Mouse (Mus musculus) spleen, embryonic (tissue): ENCODE measurements around the gene Cpne1.

ENCODE experiments used
- CTCF ChIA-PET: fragments of 350-600 bp; sonication (Branson Sonifier 250); formaldehyde crosslinking; loops from one replicate; lab custom pipeline; 2022; lab: Charles Lee

The Cpne1 gene

GRCm38 (mm10) chr2:156080391-156080790 lies 31.4 kb downstream of the Cpne1 start:
- CTCF ChIA-PET = no interaction called here

DNA sequence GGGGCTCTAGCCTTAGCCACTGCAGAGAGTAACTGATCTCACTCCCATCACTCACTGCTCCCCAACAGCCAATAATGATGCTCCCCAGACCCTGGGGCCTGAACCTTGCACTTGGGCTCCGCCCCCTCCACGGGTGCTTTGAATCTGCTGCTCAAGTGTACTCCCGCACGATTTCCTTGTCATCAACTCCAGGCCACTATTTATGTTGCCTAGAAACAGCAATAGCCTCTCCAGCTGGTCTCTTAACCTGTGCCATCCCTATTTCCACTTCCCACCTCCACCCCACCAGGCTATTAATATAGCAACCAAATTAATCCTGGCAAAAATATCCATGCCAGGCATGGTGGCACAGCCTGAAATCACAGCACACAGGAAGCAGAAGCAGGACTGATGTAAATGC lies 32.1 kb downstream of the Cpne1 start:
- CTCF ChIA-PET = no interaction called here

GRCm38 (mm10) chr2:156079183-156079560 lies 32.6 kb downstream of the Cpne1 start:
- CTCF ChIA-PET = no interaction called here

DNA sequence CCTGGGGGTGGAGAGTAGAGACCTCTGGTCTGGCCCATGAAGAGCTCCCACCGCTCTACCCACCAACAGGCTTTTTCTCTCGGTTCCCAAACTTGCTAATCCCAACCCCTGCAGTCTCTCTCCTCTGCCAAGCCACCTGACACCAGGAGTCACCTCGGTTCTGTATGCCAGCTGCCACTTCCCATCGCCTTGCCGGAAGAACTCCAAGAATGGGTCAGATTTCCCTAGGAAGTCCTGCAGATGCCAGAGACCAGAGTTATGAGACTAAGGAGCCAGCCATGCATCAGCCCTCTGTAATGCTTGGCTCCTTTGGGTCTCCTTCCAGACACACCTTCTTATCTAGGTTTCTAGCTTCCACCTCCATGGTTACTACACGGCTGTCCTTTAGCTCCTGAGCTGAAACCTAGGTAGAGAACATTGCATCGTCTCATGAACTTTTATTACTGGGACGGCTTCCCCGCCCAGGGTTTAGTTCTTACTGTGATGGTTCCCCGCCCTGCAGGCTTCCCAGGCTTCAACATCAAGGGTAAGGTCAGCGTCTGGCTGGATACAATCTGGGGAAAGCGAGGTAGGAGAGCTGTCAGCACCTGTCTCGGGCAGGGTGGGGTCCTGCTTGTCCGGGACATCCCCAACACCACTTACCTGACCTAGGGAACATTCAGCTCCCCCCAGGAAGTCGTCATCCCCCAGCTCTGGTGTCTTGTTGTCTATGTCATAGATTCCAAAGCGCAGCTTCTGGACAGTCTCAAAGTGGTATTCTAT lies 33.2 kb downstream of the Cpne1 start:
- CTCF ChIA-PET = no interaction called here

- CTCF ChIA-PET = no interaction called here
Observed at GRCm38 (mm10) chr2:156077461-156077860, 34.3 kb downstream of the Cpne1 start.

DNA sequence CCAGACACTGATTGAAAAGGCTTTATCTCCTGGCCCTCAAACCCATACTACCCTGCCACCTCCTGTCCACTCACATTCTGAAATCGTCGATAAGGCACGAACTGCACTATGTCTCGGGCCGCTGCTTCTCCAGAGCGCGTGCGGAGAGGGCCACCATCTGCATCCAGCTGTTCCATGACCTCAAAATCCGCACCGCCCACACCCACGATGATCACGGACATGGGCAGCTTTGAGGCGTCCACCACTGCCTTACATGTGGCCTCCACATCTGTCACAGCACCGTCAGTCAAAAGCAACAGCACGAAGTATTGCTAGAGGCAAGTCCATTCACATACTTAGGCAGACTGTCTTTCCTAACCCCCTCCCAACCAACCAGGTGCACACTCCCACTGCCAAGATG lies 38.0 kb downstream of the Cpne1 start:
- CTCF ChIA-PET = no interaction called here

DNA sequence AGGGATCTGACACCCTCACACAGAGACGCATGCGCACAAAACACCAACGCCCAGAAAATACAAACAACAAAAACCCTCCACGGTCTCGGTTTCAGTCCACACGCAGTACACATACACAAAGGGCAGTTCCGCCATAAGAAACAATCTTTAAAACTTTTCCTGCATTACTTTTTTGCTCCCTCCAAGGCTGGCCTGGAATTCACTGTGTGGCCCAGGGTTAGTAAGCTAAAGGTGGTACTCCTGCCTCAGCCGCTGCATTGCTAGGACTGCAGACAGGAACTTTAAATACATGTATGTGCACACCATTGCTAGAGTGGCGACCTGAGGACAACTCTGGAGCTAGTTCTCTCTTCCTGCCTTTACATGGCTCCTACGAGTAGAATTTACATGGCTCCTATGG lies 40.5 kb downstream of the Cpne1 start:
- CTCF ChIA-PET = no interaction called here

DNA sequence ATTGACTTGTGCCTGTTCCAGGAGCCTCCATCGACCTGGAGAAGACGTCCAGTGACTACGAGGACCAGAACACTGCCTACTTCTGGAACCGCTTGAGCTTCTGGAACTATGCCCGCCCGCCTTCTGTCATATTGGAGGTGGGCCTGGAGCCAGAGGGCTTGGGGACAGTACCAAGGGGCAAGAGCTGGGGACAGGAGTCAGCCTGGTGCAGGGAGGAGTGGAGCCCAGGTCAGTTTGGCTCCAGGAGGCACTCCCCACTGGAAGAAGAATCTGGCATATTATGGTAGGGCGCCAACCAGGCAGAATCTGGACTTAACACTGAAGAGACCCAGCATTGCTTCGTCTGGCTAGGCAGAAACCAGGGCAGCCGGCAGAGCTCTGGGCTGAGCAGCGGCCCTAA lies 43.8 kb downstream of the Cpne1 start:
- CTCF ChIA-PET = no interaction called here

DNA sequence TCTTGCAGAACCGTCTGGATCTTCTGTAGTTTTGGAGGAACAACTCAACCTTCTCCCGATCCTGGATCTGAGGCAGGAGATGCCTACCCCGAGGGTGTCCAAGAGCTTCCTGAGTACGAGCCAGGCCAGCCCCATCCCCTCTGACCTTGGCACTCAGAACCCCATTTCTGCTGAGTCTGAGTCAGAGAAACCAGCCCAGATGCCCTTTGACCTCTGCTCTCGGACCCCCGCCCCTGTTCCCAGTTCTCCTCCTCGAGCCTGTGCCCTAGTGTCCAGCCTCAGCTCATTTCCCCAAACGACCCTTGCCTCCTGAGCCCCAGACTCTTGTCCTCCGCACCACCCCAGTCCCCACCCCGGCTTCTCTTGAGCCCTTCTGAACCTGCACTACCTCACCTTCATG lies 45.6 kb downstream of the Cpne1 start:
- CTCF ChIA-PET = interaction anchor here (1.2 kb wide), 1 partner anchor 58 kb away, joined by 3 read pairs; the partner anchor contains the start of genes 6430550D23Rik and Ergic3

DNA sequence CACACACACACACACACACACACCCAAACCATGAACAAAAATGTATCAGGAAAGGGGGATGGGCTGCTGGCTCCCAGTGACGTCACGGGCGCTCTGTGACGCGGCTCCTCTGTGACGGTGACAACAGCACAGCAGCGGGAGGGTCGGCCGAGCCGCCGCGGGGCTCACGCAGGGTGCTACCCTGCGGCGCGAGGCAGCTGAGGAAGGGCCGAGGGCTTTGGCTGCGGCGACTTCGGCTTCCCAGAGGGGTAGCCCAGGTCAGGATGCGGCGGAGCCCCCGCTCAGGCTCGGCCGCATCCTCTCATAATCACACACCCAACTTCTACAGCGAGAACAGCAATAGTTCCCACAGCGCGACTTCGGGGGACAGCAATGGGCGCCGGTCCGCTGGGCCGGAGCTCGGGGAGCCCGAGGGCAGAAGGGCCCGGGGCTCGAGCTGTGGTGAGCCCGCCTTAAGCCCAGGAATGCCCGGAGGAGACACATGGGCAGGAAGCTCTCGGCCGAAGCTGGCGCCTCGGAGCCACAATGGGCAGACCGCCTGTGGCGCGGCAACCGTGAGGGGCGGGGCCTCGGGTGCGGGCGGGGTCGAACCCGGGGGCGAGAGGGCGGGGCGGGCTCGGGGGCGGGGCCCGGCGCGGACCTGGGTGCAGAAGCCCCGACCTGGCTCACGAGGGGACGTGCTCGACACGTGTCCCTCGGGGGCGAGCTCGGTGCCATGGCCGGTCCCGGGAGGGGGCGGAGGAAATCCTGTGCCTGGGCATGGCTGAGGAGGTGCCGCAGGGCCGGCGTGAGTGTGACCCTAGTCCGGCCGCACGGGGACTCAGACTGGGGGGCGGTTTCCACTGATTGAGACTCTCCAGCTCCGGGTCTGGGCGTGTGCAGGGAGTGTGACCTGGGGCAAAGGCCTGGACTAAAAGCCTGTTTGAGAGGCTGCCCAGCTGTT lies 46.4 kb downstream of the Cpne1 start, which contains the start of gene Spag4:
TSS of gene Spag4 (plus strand) at position 77 of the 943 bp plus-strand sequence.
- CTCF ChIA-PET = interaction anchor here (1.2 kb wide), 1 partner anchor 57 kb away, joined by 3 read pairs; the partner anchor contains the start of genes 6430550D23Rik and Ergic3

DNA sequence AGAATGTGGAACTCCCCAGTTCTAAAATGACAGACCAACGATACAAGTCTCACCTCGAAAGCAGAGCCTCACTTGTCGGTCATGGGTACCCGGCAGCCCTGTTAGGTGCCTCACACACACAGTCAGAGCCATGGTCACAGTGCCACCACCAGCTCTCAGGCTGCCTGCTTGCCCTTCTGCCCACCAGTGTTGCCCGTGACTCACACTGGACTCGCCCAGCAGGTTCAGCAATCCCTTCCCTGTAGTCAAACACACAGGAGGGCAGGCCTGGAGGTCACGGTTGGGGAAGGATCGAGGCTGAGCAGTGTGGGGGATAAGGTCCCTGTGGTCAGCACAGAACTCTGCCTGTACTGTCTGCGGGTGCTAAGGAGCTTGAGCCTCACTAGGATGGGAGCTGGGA lies 58.9 kb downstream of the Cpne1 start, which contains the start of gene Fer1l4:
TSS of gene Fer1l4 (minus strand) at position 132 of the 400 bp plus-strand sequence.
- CTCF ChIA-PET = no interaction called here

GRCm38 (mm10) chr2:156047929-156048328 lies 63.8 kb downstream of the Cpne1 start:
- CTCF ChIA-PET = no interaction called here

DNA sequence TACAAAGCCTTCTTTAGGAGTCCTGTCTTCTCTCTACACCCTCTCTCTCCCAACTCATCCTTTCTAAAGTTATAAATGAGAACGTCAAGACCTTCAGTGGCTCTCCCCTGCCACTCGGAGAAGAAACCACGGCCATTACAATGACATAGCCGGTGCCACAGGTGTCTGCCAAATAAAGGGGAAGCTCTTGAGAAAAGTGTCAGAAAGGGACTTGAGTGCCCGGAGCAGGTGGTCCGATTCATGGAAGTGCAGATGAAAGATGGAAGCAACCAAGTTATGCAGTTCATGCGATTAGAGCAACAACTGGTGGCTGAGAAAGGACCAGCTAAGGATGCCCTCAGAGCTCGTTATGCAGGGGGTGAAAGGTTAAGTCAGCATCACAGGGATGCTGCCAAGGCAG lies 68.9 kb downstream of the Cpne1 start:
- CTCF ChIA-PET = no interaction called here

GRCm38 (mm10) chr2:156039390-156039789 lies 72.4 kb downstream of the Cpne1 start:
- CTCF ChIA-PET = no interaction called here

- CTCF ChIA-PET = no interaction called here
Observed at GRCm38 (mm10) chr2:156025482-156025881, 86.3 kb downstream of the Cpne1 start.
